Mouse (Mus musculus): ENCODE results near the gene Hmgxb4. TPM values are rescaled to one million over a fixed set of nuclear protein-coding genes. Genes with fewer than 3 reads are reported as not detected.

The Hmgxb4 gene
- polyA plus RNA-seq, 1 experiment from 2014 or later: 32.4 TPM

- Histone ChIP-seq H3K4me1 (replicated peaks; ENCODE audit: control insufficient read depth, insufficient read depth, low read length) (peaks cover 7% of the 10 kb centered on the region), H3K27me3 (replicated peaks; ENCODE audit: control insufficient read depth, insufficient read depth, low read length) (no peaks in the 10 kb centered on the region), H3K4me2 (no peak overlapping the region), H3K4me3 (ENCODE audit: low read depth, low read length) (no peak overlapping the region), H3K36me3 (ENCODE audit: control insufficient read depth, insufficient read depth, low read length) (peaks cover 24% of the 10 kb centered on the region; the same call in 1 of the 2 replicates), H3K9ac (ENCODE audit: low read depth, low read length) (no peak overlapping the region), H3K9me3 (ENCODE audit: control insufficient read depth, low read length) (no peaks in the 10 kb centered on the region), H3K27ac (ENCODE audit: low read depth, low read length) (no peak overlapping the region)
- WGBS: 88% methylated on average over 3 of the region's 3 CpGs
- DNase-seq (ENCODE audit: low spot score): no peak
- no peak for ATAC-seq (replicated peaks; ENCODE audit: low FRiP score)
These were observed 37.4 kb downstream of the Hmgxb4 start for GRCm38 (mm10) chr8:75030453-75031024.

DNA sequence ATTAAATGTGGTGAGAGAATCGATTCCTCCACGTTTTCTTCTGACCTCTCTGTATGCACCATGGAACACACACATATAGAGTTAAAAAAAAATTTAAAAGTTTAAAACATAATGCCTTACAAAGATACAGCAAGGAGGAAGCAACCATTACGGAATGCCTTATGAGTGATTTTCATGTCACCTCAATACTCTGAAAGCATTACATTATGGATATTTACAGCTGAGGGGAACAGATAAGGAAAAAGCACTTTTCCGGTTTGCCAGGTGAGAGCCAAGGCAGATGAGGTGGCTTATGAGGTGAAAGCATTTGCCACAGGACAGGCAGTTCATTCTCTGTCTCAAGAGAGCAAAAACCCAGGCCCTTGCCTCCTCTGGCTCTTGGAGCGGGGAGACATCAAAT, 39.8 kb downstream of the Hmgxb4 start:
- peaks cover 16% of the 10 kb centered on the region; the same call in 1 of the 2 replicates for H3K36me3 ChIP-seq (ENCODE audit: control insufficient read depth, insufficient read depth, low read length)
- no peak overlapping the region; the same call in 1 of the 2 replicates for H3K9ac ChIP-seq (ENCODE audit: low read depth, low read length)
- H3K4me3 ChIP-seq (ENCODE audit: low read depth, low read length): peak overlapping the region; percentile 64
- H3K9me3 ChIP-seq (ENCODE audit: control insufficient read depth, low read length): no peaks in the 10 kb centered on the region
- no peak for ATAC-seq (replicated peaks; ENCODE audit: low FRiP score)
- H3K4me1 ChIP-seq (replicated peaks; ENCODE audit: control insufficient read depth, insufficient read depth, low read length): peaks cover 10% of the 10 kb centered on the region
- 62% methylated on average over 5 of the region's 5 CpGs for WGBS
- DNase-seq (ENCODE audit: low spot score): no peak
- H3K4me2 ChIP-seq: peak overlapping the region; percentile 83
- H3K27ac ChIP-seq (ENCODE audit: low read depth, low read length): peak overlapping the region; percentile 57; the same call in 1 of the 2 replicates
- H3K27me3 ChIP-seq (replicated peaks; ENCODE audit: control insufficient read depth, insufficient read depth, low read length): no peaks in the 10 kb centered on the region

GRCm38 (mm10) chr8:75033511-75034243, 40.5 kb downstream of the Hmgxb4 start, which contains the start of gene Tom1:
Gene Tom1 (plus strand): TSS chr8:75033705.
- ATAC-seq (replicated peaks; ENCODE audit: low FRiP score): peak; percentile 96
- peak within 1 kb of the TSS; percentile 57; the same call in 1 of the 2 replicates for H3K27ac ChIP-seq (ENCODE audit: low read depth, low read length)
- peak within 1 kb of the TSS; percentile 64 for H3K4me3 ChIP-seq (ENCODE audit: low read depth, low read length)
- WGBS: under 1% methylated on average over 59 of the region's 62 CpGs
- no peaks in the 10 kb centered on the region for H3K27me3 ChIP-seq (replicated peaks; ENCODE audit: control insufficient read depth, insufficient read depth, low read length)
- peak within 1 kb of the TSS; percentile 66 for H3K9ac ChIP-seq (ENCODE audit: low read depth, low read length)
- peak; percentile 97 for DNase-seq (ENCODE audit: low spot score)
- H3K4me1 ChIP-seq (replicated peaks; ENCODE audit: control insufficient read depth, insufficient read depth, low read length): peaks cover 16% of the 10 kb centered on the region
- peak within 1 kb of the TSS; percentile 83 for H3K4me2 ChIP-seq
- no peaks in the 10 kb centered on the region for H3K9me3 ChIP-seq (ENCODE audit: control insufficient read depth, low read length)
- peaks cover 15% of the 10 kb centered on the region; the same call in 1 of the 2 replicates for H3K36me3 ChIP-seq (ENCODE audit: control insufficient read depth, insufficient read depth, low read length)

- Histone ChIP-seq H3K9ac (ENCODE audit: low read depth, low read length) (peak overlapping the region; percentile 66), H3K4me1 (replicated peaks; ENCODE audit: control insufficient read depth, insufficient read depth, low read length) (peaks cover 16% of the 10 kb centered on the region), H3K27ac (ENCODE audit: low read depth, low read length) (0 out of 2 replicates have a peak overlapping the region, but pooled peaks have one; percentile 52), H3K9me3 (ENCODE audit: control insufficient read depth, low read length) (no peaks in the 10 kb centered on the region), H3K27me3 (replicated peaks; ENCODE audit: control insufficient read depth, insufficient read depth, low read length) (no peaks in the 10 kb centered on the region), H3K36me3 (ENCODE audit: control insufficient read depth, insufficient read depth, low read length) (peaks cover 13% of the 10 kb centered on the region; the same call in 1 of the 2 replicates), H3K4me2 (peak overlapping the region; percentile 83), H3K4me3 (ENCODE audit: low read depth, low read length) (peak overlapping the region; percentile 64)
- 2% methylated on average over 17 of the region's 17 CpGs for WGBS
- DNase-seq (ENCODE audit: low spot score) (no peak), ATAC-seq (replicated peaks; ENCODE audit: low FRiP score) (no peak; the same call in 1 of the 2 replicates)
These were observed 41.1 kb downstream of the Hmgxb4 start for GRCm38 (mm10) chr8:75034285-75034684.

DNA sequence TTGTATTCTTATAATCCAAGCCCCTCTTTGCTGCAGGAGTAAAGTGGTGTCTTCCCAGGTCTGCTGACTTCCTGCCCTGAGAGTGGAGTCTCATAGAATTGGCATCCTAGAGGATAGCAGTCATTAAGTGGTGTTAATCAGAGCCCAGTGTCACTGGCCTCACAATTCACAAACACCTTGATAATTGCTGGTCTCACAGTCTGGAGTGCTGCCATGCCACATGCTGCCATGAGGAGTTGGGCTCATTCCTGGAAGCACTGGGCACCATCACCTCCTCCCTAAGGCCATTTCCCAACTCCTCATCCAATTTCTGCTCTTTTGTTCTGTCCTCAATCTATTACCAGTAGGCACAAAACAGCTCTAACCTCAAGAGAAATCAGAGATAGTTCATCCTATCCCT, 42.5 kb downstream of the Hmgxb4 start:
- no peak overlapping the region for H3K4me2 ChIP-seq

GRCm38 (mm10) chr8:75038497-75038896, 45.3 kb downstream of the Hmgxb4 start:
- H3K9ac ChIP-seq (ENCODE audit: low read depth, low read length): no peak overlapping the region
- no peak overlapping the region for H3K27ac ChIP-seq (ENCODE audit: low read depth, low read length)
- peaks cover 17% of the 10 kb centered on the region for H3K4me1 ChIP-seq (replicated peaks; ENCODE audit: control insufficient read depth, insufficient read depth, low read length)
- H3K4me2 ChIP-seq: no peak overlapping the region
- H3K27me3 ChIP-seq (replicated peaks; ENCODE audit: control insufficient read depth, insufficient read depth, low read length): no peaks in the 10 kb centered on the region
- H3K4me3 ChIP-seq (ENCODE audit: low read depth, low read length): no peak overlapping the region
- ATAC-seq (replicated peaks; ENCODE audit: low FRiP score) (no peak), DNase-seq (ENCODE audit: low spot score) (no peak)
- H3K36me3 ChIP-seq (ENCODE audit: control insufficient read depth, insufficient read depth, low read length): no peaks in the 10 kb centered on the region
- no peaks in the 10 kb centered on the region for H3K9me3 ChIP-seq (ENCODE audit: control insufficient read depth, low read length)

More for the DNA sequence above, 42.5 kb downstream of the Hmgxb4 start:
- no peak for DNase-seq (ENCODE audit: low spot score)
- H3K9ac ChIP-seq (ENCODE audit: low read depth, low read length): no peak overlapping the region
- H3K4me1 ChIP-seq (replicated peaks; ENCODE audit: control insufficient read depth, insufficient read depth, low read length): peaks cover 16% of the 10 kb centered on the region
- no peaks in the 10 kb centered on the region for H3K27me3 ChIP-seq (replicated peaks; ENCODE audit: control insufficient read depth, insufficient read depth, low read length)
- peaks cover 6% of the 10 kb centered on the region; the same call in 1 of the 2 replicates for H3K36me3 ChIP-seq (ENCODE audit: control insufficient read depth, insufficient read depth, low read length)
- no peaks in the 10 kb centered on the region for H3K9me3 ChIP-seq (ENCODE audit: control insufficient read depth, low read length)
- no peak overlapping the region for H3K27ac ChIP-seq (ENCODE audit: low read depth, low read length)
- H3K4me3 ChIP-seq (ENCODE audit: low read depth, low read length): no peak overlapping the region
- ATAC-seq (replicated peaks; ENCODE audit: low FRiP score): no peak

- DNase-seq (ENCODE audit: low spot score) (no peak), ATAC-seq (replicated peaks; ENCODE audit: low FRiP score) (no peak)
- Histone ChIP-seq H3K9me3 (ENCODE audit: control insufficient read depth, low read length) (no peaks in the 10 kb centered on the region), H3K4me2 (no peak overlapping the region), H3K27ac (ENCODE audit: low read depth, low read length) (no peak overlapping the region), H3K4me1 (replicated peaks; ENCODE audit: control insufficient read depth, insufficient read depth, low read length) (peaks cover 14% of the 10 kb centered on the region), H3K9ac (ENCODE audit: low read depth, low read length) (no peak overlapping the region), H3K36me3 (ENCODE audit: control insufficient read depth, insufficient read depth, low read length) (no peaks in the 10 kb centered on the region), H3K4me3 (ENCODE audit: low read depth, low read length) (no peak overlapping the region), H3K27me3 (replicated peaks; ENCODE audit: control insufficient read depth, insufficient read depth, low read length) (no peaks in the 10 kb centered on the region)
- WGBS: 73% methylated on average over 1 of the region's 1 CpGs
These were observed 46.6 kb downstream of the Hmgxb4 start for GRCm38 (mm10) chr8:75039754-75040153.

GRCm38 (mm10) chr8:75042171-75042570, 49.0 kb downstream of the Hmgxb4 start:
- Histone ChIP-seq H3K27ac (ENCODE audit: low read depth, low read length) (no peak overlapping the region), H3K4me1 (replicated peaks; ENCODE audit: control insufficient read depth, insufficient read depth, low read length) (peaks cover 13% of the 10 kb centered on the region), H3K9me3 (ENCODE audit: control insufficient read depth, low read length) (no peaks in the 10 kb centered on the region), H3K27me3 (replicated peaks; ENCODE audit: control insufficient read depth, insufficient read depth, low read length) (no peaks in the 10 kb centered on the region), H3K4me3 (ENCODE audit: low read depth, low read length) (no peak overlapping the region), H3K9ac (ENCODE audit: low read depth, low read length) (no peak overlapping the region), H3K4me2 (no peak overlapping the region), H3K36me3 (ENCODE audit: control insufficient read depth, insufficient read depth, low read length) (no peaks in the 10 kb centered on the region)
- WGBS: 86% methylated on average over 2 of the region's 2 CpGs
- ATAC-seq (replicated peaks; ENCODE audit: low FRiP score) (no peak), DNase-seq (ENCODE audit: low spot score) (no peak)

All from liver, embryonic 11.5 days (tissue).